Mouse (Mus musculus): ENCODE measurements at regions not wholly inside any gene's neighbourhood (a gene's known extent, or its start where the extent isn't known, plus 50 kb on each side); places are given as distances from the start of the nearest gene placed in this dataset.

DNA sequence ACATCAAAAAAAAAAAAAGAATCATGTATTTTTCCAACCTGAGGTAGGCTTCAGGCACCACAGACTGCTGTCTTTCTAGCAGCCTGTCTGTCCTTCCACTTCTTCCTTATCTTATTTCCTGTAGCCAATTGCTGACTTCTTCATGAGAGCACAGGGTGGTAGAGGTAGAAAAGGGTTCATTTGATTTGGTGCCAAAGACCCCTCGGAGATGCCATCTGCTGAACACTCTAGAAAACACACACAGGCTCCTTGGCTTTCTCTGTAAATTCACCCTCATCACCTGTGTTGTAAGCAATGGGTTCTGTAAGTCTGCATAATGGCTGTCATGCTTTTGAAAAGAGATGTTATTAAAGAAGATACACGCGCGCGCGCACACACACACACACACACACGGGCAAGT lies 115.0 kb downstream of the Rnd3 start:
- Histone ChIP-seq H3K36me3 (ENCODE audit: control insufficient read depth, insufficient read depth, low read length) (no peaks in the 10 kb centered on the region), H3K9ac (replicated peaks; ENCODE audit: low read depth, low read length) (no peak overlapping the region), H3K4me3 (ENCODE audit: low read depth, low read length) (no peak overlapping the region), H3K27ac (ENCODE audit: low read depth, low read length) (no peak overlapping the region), H3K9me3 (ENCODE audit: control insufficient read depth, low read length) (no peaks in the 10 kb centered on the region), H3K4me2 (ENCODE audit: low read depth, low read length) (no peak overlapping the region), H3K27me3 (ENCODE audit: control insufficient read depth, insufficient read depth, low read length) (no peaks in the 10 kb centered on the region), H3K4me1 (ENCODE audit: control insufficient read depth, insufficient read depth, low read length) (peaks cover 6% of the 10 kb centered on the region; the same call in 1 of the 2 replicates)
- no peak for ATAC-seq (ENCODE audit: low read depth)
- 92% methylated on average over 7 of the region's 7 CpGs for WGBS

DNA sequence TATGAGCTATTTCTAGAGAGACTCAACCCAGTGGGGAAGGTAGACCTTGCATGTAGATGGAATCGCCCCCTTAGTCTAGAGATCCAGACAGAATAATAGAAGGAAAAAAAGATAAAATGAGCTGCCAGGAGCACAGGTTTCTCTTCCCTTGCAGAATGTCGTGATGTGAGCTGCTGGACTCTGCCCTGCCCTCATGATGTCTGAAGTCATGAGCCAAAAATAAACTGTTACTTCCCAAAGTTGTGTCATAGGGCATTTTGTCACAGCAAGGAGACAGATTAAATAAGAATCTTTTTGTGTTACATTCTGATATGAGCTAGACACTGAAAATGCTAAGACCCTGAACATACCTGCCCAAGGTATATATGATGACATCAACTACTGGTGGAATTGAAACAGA lies 126.4 kb downstream of the Rnd3 start:
- no peak overlapping the region for H3K4me3 ChIP-seq (ENCODE audit: low read depth, low read length)
- H3K27me3 ChIP-seq (ENCODE audit: control insufficient read depth, insufficient read depth, low read length), result no peaks in the 10 kb centered on the region
- no peaks in the 10 kb centered on the region for H3K36me3 ChIP-seq (ENCODE audit: control insufficient read depth, insufficient read depth, low read length)
- WGBS, result 82% methylated on average over 2 of the region's 2 CpGs
- H3K27ac ChIP-seq (ENCODE audit: low read depth, low read length), result no peak overlapping the region
- ATAC-seq (ENCODE audit: low read depth), result no peak
- no peaks in the 10 kb centered on the region for H3K4me1 ChIP-seq (ENCODE audit: control insufficient read depth, insufficient read depth, low read length)
- no peak overlapping the region for H3K9ac ChIP-seq (replicated peaks; ENCODE audit: low read depth, low read length)
- no peaks in the 10 kb centered on the region for H3K9me3 ChIP-seq (ENCODE audit: control insufficient read depth, low read length)
- H3K4me2 ChIP-seq (ENCODE audit: low read depth, low read length), result no peak overlapping the region

DNA sequence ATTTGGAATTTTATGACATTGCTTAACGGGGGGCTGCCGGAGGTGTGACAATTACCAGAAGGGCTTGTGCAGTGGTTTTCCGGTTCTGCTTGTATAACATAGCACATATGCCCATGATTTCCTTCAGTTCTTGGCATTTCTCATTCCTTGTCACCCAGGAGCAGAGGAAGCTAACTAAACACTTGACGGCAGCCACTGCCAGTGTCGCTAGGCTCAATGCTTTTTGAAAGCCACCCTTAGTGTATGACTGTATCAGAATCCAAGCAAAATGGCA lies 132.8 kb downstream of the Rnd3 start:
- no peaks in the 10 kb centered on the region for H3K27me3 ChIP-seq (ENCODE audit: control insufficient read depth, insufficient read depth, low read length)
- no peaks in the 10 kb centered on the region for H3K36me3 ChIP-seq (ENCODE audit: control insufficient read depth, insufficient read depth, low read length)
- no peak for ATAC-seq (ENCODE audit: low read depth)
- no peak overlapping the region for H3K4me2 ChIP-seq (ENCODE audit: low read depth, low read length)
- H3K27ac ChIP-seq (ENCODE audit: low read depth, low read length), result no peak overlapping the region
- no peaks in the 10 kb centered on the region for H3K4me1 ChIP-seq (ENCODE audit: control insufficient read depth, insufficient read depth, low read length)
- H3K9me3 ChIP-seq (ENCODE audit: control insufficient read depth, low read length), result no peaks in the 10 kb centered on the region
- H3K4me3 ChIP-seq (ENCODE audit: low read depth, low read length), result no peak overlapping the region
- 69% methylated on average over 5 of the region's 5 CpGs for WGBS
- H3K9ac ChIP-seq (replicated peaks; ENCODE audit: low read depth, low read length), result no peak overlapping the region

DNA sequence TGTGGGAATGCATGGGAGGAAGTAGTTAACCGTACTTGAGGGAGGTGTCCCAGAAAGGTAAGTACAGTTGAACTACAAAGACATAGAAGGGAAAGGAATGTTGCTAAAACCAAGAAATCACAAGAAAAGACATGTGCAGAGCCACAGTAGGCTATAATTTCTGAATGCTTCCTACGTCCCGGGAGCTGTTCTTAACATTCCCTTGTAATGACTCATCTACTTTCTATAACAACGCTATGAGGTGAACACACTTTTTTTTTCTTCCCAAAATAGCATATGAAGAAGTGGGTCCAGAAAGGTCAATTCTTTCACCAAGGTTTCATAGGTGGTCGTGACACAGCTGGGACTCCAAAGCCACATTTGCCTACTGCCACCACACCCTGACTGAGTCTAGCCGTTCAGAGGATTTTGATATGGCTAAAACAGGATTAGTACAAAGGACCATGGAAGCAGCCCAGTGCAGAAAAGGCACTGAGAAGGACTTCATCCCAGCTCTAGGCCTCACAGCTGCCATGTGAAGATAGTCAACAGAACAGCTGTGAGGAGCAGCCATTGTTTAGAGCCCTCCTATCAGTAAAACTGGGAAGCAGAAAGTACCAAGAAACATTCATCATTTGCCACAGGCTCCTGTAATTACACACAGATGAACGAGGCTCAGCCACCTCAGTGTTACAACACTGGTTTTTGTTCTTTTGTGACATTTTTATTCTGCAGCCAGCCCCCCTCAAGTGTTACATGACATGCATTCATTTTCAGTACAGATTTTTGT lies 133.4 kb downstream of the Rnd3 start:
- no peak for ATAC-seq (ENCODE audit: low read depth)
- 69% methylated on average over 7 of the region's 7 CpGs for WGBS
- Histone ChIP-seq H3K4me2 (ENCODE audit: low read depth, low read length) (no peak overlapping the region), H3K9ac (replicated peaks; ENCODE audit: low read depth, low read length) (no peak overlapping the region), H3K4me3 (ENCODE audit: low read depth, low read length) (no peak overlapping the region), H3K36me3 (ENCODE audit: control insufficient read depth, insufficient read depth, low read length) (no peaks in the 10 kb centered on the region), H3K4me1 (ENCODE audit: control insufficient read depth, insufficient read depth, low read length) (no peaks in the 10 kb centered on the region), H3K27ac (ENCODE audit: low read depth, low read length) (no peak overlapping the region), H3K27me3 (ENCODE audit: control insufficient read depth, insufficient read depth, low read length) (no peaks in the 10 kb centered on the region), H3K9me3 (ENCODE audit: control insufficient read depth, low read length) (no peaks in the 10 kb centered on the region)

DNA sequence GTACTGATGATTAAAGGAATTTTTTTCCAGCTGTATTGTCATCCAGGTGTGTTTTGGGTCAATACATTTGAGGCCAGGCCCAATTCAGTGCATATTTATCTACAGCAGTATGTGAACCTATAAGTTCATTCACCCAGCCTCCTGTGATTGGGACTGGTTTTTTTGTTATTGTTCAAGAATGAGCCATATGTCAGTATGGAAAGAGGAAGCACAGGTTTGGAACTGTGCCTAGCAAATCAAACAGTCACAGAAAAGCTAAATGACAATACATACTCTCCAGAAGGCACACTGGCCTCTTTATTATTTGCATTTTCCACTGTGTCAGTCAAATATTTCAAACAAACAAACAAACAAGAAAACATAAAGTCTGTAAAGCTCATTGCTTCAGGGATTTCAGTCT lies 134.7 kb downstream of the Rnd3 start:
- no peak overlapping the region for H3K4me2 ChIP-seq (ENCODE audit: low read depth, low read length)
- ATAC-seq (ENCODE audit: low read depth), result no peak
- no peaks in the 10 kb centered on the region for H3K36me3 ChIP-seq (ENCODE audit: control insufficient read depth, insufficient read depth, low read length)
- no peaks in the 10 kb centered on the region for H3K9me3 ChIP-seq (ENCODE audit: control insufficient read depth, low read length)
- H3K9ac ChIP-seq (replicated peaks; ENCODE audit: low read depth, low read length), result no peak overlapping the region
- no peaks in the 10 kb centered on the region for H3K27me3 ChIP-seq (ENCODE audit: control insufficient read depth, insufficient read depth, low read length)
- H3K27ac ChIP-seq (ENCODE audit: low read depth, low read length), result no peak overlapping the region
- H3K4me3 ChIP-seq (ENCODE audit: low read depth, low read length), result no peak overlapping the region
- no peaks in the 10 kb centered on the region for H3K4me1 ChIP-seq (ENCODE audit: control insufficient read depth, insufficient read depth, low read length)

DNA sequence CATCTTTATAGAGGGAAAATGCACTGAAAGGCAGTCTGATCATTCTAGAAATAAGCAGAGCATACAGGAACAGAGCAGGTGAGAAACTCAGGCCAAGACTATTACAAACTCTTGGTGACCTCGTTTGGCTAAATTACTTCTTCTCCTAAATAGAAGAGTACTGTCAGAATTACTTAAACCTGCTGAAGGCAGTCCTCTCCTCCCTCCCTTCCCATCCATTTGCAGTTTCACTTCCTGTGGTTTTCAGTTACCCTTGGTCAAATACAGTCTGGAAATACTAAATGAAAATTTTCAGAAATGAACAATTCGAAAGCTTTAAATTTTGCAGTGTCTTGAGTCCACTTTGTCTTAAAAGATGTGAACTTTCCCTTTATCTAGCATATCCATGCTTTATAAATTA lies 135.8 kb downstream of the Rnd3 start:
- Histone ChIP-seq H3K36me3 (ENCODE audit: control insufficient read depth, insufficient read depth, low read length) (no peaks in the 10 kb centered on the region), H3K4me2 (ENCODE audit: low read depth, low read length) (no peak overlapping the region), H3K4me1 (ENCODE audit: control insufficient read depth, insufficient read depth, low read length) (no peaks in the 10 kb centered on the region), H3K9me3 (ENCODE audit: control insufficient read depth, low read length) (no peaks in the 10 kb centered on the region), H3K9ac (replicated peaks; ENCODE audit: low read depth, low read length) (no peak overlapping the region), H3K27ac (ENCODE audit: low read depth, low read length) (no peak overlapping the region), H3K4me3 (ENCODE audit: low read depth, low read length) (no peak overlapping the region), H3K27me3 (ENCODE audit: control insufficient read depth, insufficient read depth, low read length) (no peaks in the 10 kb centered on the region)
- WGBS, result 75% methylated on average over 2 of the region's 2 CpGs
- ATAC-seq (ENCODE audit: low read depth), result no peak

DNA sequence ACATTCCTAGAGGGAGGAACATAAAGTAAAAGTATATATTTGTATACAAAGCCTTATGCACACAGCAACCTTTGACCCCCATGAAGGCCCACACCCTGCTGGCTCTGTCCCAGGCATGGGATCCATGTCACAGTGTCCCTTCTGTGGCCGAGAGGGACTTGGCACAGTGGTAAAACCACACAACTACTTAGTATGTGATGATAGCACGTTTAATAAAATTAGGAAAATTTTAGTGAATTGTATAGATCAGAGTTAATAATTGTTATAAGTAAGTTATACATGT lies 140.7 kb downstream of the Rnd3 start:
- 69% methylated on average over 2 of the region's 2 CpGs for WGBS
- no peaks in the 10 kb centered on the region for H3K4me1 ChIP-seq (ENCODE audit: control insufficient read depth, insufficient read depth, low read length)
- H3K9ac ChIP-seq (replicated peaks; ENCODE audit: low read depth, low read length), result no peak overlapping the region
- no peak overlapping the region for H3K27ac ChIP-seq (ENCODE audit: low read depth, low read length)
- H3K27me3 ChIP-seq (ENCODE audit: control insufficient read depth, insufficient read depth, low read length), result no peaks in the 10 kb centered on the region
- H3K36me3 ChIP-seq (ENCODE audit: control insufficient read depth, insufficient read depth, low read length), result no peaks in the 10 kb centered on the region
- no peak for ATAC-seq (ENCODE audit: low read depth)
- no peaks in the 10 kb centered on the region for H3K9me3 ChIP-seq (ENCODE audit: control insufficient read depth, low read length)
- H3K4me2 ChIP-seq (ENCODE audit: low read depth, low read length), result no peak overlapping the region
- no peak overlapping the region for H3K4me3 ChIP-seq (ENCODE audit: low read depth, low read length)

DNA sequence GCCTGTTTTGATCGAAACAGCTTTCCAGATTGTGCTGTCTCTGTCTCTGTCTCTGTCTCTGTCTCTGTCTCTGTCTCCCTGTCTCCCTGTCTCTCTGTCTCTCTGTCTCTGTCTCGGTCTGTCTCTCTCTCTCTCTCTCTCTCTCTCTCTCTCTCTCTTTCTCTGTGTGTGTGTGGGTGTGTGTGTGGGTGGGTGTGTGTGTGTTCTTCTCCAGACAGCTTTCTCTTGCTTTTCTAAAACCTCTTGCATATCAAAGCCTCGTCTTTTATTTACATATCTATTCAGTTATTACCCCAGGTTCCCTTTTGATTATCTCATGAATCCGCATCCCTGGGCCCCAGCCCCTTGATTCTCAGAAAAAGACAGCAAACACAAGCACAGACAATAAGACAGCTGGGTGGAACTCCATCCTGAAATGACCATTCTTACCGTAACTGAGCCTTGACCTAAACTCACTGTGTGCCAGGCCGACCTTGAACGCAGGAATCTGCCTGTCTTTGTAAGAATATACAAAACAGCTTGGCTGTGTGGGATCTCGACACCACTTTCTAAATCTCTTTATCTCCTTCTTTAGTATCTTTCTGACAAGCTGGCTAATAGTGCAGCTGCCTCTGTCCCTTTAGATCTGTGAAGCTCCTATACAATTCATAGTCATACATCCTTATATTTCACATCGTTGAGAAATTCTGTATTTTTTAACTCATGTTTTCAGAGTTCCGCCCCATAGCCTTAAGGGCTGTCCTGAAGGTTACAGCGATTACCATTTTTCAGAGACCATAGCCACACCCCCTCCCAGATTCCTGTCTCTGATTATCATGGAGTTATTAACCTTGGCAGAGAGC lies 141.3 kb downstream of the Rnd3 start:
- Histone ChIP-seq H3K27me3 (ENCODE audit: control insufficient read depth, insufficient read depth, low read length) (no peaks in the 10 kb centered on the region), H3K27ac (ENCODE audit: low read depth, low read length) (no peak overlapping the region), H3K9ac (replicated peaks; ENCODE audit: low read depth, low read length) (no peak overlapping the region), H3K4me3 (ENCODE audit: low read depth, low read length) (no peak overlapping the region), H3K9me3 (ENCODE audit: control insufficient read depth, low read length) (no peaks in the 10 kb centered on the region), H3K4me2 (ENCODE audit: low read depth, low read length) (no peak overlapping the region), H3K4me1 (ENCODE audit: control insufficient read depth, insufficient read depth, low read length) (no peaks in the 10 kb centered on the region), H3K36me3 (ENCODE audit: control insufficient read depth, insufficient read depth, low read length) (no peaks in the 10 kb centered on the region)
- 43% methylated on average over 11 of the region's 11 CpGs for WGBS
- ATAC-seq (ENCODE audit: low read depth), result no peak

DNA sequence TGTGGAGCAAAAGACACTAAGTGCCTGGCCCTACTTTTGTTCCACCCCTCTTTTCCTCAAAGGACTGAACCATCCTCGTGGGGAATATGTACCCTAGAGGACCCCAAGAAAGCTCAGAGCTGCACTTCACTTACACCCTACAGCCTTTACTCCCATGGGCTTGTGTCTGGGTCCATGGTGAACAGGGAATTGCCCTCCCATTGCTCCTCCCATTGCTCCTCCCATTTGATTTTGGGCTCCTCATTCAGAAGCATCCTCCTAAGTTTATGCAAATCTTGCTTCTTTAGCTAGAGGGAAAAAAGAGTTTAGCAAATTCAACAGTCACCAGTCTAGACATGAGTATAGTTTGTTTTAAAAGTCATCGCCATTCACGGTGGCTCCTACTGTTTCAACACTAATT lies 142.1 kb downstream of the Rnd3 start:
- H3K9me3 ChIP-seq (ENCODE audit: control insufficient read depth, low read length), result no peaks in the 10 kb centered on the region
- no peak overlapping the region for H3K27ac ChIP-seq (ENCODE audit: low read depth, low read length)
- H3K4me1 ChIP-seq (ENCODE audit: control insufficient read depth, insufficient read depth, low read length), result no peaks in the 10 kb centered on the region
- no peak overlapping the region for H3K4me2 ChIP-seq (ENCODE audit: low read depth, low read length)
- no peak overlapping the region for H3K4me3 ChIP-seq (ENCODE audit: low read depth, low read length)
- no peaks in the 10 kb centered on the region for H3K27me3 ChIP-seq (ENCODE audit: control insufficient read depth, insufficient read depth, low read length)
- H3K36me3 ChIP-seq (ENCODE audit: control insufficient read depth, insufficient read depth, low read length), result no peaks in the 10 kb centered on the region
- WGBS, result 60% methylated on average over 3 of the region's 3 CpGs
- no peak for ATAC-seq (ENCODE audit: low read depth)
- no peak overlapping the region for H3K9ac ChIP-seq (replicated peaks; ENCODE audit: low read depth, low read length)
